Mouse (Mus musculus) liver, adult 2 months (tissue): ENCODE measurements around the gene Sema4d.

Experiments
- CTCF ChIP-seq: fragments of 200-500 bp; IDR thresholded peaks from 2 replicates; pipeline ENCODE4 v1.5.1; 2011; ENCODE audit warnings: low read depth, low read length, control low read depth
- POLR2A ChIP-seq: fragments of 200-500 bp; IDR thresholded peaks from 2 replicates; pipeline ENCODE4 v1.6.1; 2011; ENCODE audit warnings: low read length, control low read depth; ENCODE audit not compliant: insufficient read depth; ENCODE audit errors: extremely low read depth

DNA sequence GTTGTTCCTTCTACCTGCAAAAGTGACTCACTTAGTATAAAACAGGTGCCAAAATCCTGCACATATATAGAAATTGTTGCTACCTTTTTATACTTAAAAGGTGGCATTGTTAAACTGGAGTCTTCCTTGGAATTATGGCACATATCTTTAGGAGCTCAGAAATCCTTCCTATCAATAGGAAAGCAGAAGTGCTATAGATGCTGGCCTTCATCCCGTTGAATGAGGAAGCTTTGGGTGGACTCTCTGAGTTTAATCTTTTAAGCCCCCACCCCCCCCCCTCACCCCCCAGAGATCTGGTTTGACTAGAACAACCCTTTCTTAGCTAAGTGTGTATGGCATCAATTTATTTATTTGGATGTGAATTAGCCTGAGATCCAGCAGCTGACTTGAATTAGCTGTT, 143.8 kb downstream of the Sema4d start:
- TF ChIP-seq POLR2A, result no peak
- no peak for TF ChIP-seq CTCF
